Mouse (Mus musculus) gastrocnemius, adult 18-20 months (tissue): ENCODE measurements around the gene Ambp. TPM values are rescaled to one million over a fixed set of nuclear protein-coding genes. Genes with fewer than 3 reads are reported as not detected.

Experiments
- DNase-seq: peaks from one replicate; pipeline ENCODE4 v3.0.0; 2021; ENCODE audit warnings: low spot score
- long read RNA-seq, 2 experiments: library from polyadenylated mRNA; stranded (forward); transcript quantifications; one replicate each; pipeline ENCODE4 v2.0.0; 2021
- total RNA-seq, 2 experiments: library from RNA; stranded (reverse); gene quantifications; 2 replicates each; pipeline ENCODE4 v1.2.3; 2021

Ambp gene
- total RNA-seq = 1 to 10 TPM in 1 of 2 experiments, not detected in 1; 1.1 TPM
- long read RNA-seq, experiment 1 = 0 reads
- long read RNA-seq, experiment 2 = 0 reads

DNA sequence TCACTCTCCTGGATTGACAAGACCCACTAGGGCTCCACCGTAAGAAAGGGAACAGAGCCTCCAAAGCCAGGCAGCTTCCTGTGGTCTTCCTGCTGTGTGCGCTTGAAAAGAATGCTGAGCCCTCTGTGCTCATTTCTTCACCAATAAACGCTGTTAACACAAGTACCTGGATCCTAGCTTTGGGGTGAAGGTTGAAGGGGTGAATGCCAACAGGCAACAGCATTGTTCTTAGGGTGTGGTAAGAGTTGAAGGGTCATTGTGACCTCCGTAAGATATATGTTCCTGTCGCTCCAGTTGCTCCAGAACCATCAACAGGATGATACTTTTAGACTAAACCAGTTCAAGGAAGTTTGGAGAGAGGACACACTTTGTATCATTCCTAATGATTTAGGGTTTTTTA, at the start of gene Ambp:
Gene Ambp (minus strand): TSS at position 101 of the 400 bp plus-strand sequence.
- no peak for DNase-seq

DNA sequence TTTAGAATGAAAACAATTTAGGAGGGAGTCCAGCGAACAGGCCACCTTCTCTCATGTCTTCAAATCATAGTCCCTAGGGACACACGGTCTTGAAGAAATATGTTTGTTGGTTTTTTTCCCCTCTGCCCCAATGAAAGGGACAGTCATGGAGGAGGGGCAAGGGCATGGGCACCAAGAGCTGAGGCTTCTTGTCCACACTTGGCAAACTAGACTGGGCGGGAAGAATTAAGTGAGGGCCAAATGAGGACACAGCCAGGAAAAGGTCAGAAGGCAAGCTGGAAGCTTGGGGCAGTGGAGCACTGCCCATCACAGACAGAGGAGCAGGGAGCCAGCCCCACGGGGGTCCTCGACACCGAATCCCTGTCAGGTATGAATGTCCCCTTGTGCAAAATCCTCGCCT, 49.3 kb upstream of the Ambp start:
- DNase-seq = no peak

DNA sequence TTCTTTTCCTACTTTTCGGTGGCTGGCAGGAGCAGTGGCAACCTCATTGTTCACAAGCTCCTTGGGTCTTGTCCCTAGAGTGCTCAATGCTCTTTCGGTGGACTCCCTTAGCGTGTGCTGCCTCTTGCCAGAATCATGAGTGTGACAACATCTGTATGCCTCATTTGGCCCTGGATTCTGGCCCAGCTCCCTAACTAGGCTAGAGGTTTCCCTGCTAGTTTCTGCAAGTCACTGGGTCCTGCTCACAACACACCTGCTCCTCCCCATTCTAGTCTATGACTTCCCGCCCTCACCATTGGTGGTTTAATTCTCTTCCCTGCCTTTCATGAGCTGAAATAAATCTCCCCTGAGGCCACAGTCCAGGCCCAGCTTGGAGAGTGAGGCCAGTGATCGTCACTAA, 44.8 kb upstream of the Ambp start:
- DNase-seq = no peak

DNA sequence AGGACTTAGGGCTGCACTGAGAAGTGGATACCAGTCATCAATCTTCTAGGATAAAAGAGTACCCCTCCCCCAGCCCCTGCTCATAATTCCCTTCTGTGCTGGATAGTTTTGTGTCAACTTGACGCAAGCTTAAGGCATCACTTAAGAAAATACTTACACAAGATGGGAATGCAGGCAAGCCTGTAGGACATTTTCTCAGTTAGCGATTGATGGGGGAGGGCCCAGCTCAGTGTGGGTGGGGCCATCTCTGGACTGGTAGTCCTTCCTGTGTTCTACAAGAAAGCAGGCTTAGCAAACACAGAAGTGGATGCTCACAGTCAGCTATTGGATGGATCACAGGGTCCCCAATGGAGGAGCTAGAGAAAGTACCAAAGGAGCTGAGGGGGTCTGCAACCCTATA, 39.8 kb upstream of the Ambp start:
- DNase-seq = no peak

DNA sequence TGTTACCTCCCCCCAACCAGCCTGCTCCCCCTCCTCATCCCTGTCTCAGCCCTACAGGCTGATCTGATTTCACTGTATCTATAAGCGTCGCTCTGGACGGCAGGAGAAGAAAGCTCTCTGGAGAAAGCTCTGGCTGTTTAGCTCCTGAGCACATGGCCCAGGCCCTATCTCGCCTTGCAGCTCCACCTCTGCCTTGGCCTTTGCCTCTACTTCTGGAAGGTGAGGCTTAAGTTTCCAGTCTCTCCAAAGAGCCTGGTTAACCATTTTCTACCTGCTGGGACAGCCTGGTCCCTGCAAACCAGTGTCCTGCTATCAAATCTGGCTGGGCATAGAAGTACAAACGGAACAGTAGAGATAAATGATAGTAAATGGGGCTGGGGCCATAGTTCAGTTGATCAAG, 37.0 kb upstream of the Ambp start:
- DNase-seq = no peak

DNA sequence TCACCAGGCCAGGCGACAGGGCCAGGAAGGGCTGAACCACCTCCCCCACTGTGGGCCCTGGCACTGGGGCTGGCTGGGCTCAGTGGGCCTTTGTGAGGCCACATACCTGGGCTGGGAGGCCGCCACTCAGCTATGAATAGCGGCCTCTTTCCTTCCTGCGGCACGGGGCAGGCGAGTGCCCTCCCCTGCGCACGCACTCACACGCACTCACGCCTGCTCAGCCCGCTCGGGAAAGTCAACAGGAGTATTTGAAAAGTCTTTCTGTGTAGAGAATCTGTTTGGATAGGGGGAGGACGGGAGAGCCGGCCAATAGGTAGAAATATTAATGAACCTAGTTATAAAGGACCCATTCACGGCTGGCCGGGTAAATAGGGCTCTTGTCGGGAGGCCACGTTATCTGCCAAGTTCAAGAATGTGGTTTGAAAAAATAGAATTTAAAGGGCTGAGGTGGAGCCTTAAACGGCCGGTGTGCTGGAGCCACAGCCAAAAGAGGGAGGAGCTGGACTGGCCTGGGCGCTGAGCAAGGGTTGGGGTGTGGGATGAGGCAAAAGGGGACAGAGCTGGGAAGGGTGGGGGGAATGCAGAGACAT, 31.8 kb upstream of the Ambp start:
- DNase-seq = no peak

DNA sequence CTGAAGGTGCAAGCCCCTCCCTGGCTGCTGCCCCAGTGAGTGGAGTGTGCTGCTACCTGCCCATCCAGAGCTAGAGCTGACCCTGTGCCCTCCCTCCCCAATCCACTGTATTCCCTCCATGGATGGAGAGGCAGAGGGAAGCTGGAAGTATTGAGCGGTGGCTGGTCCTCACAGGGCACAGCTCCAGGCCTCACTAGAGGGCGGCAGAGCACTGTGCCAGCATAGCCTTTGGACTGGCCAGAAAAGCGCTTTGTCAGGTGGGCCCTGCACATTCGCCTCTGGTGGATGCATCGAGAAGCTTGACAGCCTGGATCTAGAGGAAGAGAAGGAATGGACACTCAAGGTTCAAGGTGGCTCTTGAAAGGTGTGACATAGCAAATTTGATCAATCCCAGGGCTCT, 27.0 kb upstream of the Ambp start:
- peak; percentile 16 for DNase-seq

DNA sequence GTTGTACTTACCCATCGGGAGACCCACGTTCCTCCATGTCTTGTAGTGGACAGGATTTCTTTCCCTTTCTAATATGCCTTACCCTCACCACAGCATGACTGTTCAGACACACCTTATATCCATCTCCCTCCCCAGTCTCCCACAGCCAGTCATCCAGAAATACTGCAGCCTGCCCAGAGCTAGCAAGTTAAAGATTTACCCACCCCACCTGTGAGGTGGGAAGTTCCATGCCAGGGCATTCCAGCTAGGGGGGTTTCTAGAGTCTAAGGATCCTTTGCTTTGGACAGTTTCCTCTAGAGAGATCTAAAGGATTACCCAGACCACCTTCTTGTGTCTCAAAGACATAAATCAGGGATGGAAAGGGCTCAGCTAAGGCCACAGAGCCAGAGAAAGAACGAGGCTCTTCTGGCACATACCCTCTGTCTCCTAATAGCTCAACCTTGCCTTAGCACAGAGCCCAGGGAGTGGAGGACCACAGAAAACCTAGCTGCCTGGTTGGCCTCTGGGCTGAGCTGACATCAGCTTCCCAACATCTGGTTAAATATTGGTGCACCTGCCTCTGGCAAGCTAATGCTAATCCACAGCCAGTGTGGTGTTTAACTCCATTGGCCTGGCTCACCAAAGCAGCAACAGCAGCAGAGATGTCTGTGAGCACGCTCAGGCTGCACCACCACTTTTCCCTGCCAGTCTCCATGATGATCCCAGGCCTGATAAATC, 17.5 kb upstream of the Ambp start, which contains the start of gene Kif12:
Gene Kif12 (minus strand): TSS at position 163 of the 717 bp plus-strand sequence.
- no peak for DNase-seq

DNA sequence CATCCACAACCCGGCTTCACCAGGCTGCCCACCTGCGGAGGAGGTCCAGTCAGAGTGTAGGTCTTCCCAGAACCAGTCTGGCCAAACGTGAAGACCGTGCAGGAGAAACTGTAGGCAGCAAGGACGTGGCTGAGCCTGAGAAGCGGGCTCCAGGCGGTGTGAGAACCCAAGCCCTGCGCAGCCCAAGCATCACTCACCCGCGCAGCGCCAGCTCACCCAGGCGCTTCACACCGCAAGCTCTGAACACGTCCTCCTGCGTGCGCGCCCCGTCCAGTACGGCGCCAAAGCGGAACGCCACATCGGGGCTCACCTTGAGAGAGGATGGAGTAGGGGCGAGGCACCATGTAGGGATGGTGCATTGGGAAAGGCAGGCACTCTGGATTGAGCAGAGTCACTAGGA, 16.5 kb upstream of the Ambp start:
- no peak for DNase-seq

DNA sequence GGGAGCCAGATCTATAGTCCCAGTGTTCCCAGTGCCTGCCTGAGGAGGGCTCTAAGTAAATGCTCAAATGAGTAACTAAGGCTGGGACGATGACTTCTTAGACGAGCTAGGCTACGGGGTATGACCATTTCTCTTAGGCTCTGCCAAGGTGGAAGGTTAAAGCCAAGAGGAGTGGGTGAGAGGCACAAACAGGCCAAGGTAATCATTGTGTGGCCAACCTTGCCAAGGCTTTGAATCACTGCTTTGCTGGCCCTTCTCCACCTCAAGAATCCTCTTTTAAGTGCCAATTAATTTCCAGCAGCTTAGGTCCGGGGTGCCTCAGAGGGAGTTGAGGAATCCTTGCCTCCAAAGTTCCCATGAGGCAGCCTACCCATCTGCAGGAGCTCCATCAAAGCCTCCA, 15.5 kb upstream of the Ambp start:
- no peak for DNase-seq

DNA sequence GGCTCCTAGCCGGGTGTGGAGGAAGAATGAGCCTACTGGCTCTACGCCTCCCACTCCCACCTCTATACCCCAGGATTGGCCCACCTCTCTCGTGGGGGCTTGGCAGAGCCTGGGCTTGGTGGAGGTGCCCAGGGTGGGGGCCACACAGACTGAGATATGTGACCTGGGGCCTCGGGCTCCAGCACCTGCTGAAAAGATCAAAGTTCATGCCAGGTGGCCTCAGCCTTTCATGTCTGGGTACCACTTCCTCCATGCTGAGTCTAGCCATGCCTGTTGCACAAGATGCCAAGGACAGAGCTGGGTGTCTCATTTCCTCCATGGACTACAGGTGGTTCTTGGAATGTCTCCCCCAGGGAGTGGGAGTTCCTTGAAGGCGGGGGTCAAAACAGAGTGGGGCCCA, 11.7 kb upstream of the Ambp start:
- DNase-seq = no peak

DNA sequence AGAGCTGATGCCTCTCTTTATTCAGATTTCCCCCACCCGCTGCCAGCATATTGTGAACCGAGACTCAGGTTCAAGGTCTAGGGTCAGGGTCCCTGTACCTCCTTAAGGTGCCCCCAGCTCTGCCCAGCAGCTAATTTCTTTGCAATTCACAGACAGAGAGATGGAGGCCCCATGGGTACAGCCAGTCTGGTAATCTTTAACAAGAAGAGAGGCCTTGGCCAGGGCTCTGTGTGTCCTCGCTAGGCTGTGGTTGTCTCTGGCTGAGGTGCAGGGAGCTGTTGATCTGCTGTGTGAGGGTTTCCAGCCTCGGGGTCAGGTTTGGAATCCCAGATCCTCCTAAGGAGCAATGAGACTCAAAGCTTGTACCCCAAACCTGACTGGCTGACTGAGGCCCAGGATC, 11.0 kb upstream of the Ambp start:
- DNase-seq = no peak

DNA sequence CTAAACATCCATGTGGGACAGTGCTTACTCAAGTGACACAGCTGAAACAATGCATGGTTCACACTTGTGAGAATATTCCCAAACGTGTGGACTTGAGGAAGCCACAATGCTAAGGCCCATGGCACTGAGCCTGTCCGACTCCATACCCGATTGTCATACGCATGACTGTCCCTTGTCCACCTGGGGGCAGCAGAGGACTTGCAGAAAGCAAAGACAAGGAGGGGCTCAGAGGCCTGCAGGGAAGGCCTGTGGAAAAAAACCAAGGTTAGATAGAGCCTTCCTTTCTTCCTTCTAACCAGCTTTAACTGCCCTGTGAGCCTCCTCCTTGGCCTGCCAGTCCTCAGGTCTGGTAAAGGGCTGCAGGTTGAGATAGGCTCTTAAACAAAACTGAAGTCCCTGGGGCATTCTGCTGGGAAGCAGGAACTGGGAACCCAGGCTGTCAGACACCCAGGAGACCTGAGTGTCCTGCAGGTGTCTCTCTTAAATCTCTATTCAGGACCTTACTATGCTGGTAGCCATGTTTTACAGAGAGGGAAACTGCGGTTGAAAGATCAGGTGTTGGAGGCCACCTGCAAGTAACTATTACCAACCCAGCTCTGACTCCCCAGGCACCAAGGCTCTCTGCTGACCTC, 4.5 kb upstream of the Ambp start:
- peak; percentile 78 for DNase-seq

DNA sequence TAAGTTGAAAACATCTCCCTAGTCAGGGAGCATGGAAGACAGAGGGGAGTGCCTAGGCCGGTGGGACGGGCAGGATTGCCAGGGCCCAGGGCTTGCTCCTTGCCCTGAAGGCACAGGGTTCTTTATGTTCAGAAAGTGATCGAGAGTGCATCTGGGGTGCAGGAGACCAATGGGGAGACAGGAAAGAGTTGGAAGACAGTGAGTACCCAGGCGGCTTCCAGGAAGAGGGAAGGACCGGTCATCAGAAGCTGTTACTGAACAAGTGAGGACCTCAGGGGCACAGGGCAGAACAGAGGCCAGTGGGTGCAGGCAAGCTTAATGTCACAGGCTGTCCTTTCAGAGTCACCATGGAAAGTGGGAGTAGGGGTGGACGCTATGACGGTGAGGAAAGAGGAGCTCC, 3.6 kb upstream of the Ambp start:
- DNase-seq = no peak

DNA sequence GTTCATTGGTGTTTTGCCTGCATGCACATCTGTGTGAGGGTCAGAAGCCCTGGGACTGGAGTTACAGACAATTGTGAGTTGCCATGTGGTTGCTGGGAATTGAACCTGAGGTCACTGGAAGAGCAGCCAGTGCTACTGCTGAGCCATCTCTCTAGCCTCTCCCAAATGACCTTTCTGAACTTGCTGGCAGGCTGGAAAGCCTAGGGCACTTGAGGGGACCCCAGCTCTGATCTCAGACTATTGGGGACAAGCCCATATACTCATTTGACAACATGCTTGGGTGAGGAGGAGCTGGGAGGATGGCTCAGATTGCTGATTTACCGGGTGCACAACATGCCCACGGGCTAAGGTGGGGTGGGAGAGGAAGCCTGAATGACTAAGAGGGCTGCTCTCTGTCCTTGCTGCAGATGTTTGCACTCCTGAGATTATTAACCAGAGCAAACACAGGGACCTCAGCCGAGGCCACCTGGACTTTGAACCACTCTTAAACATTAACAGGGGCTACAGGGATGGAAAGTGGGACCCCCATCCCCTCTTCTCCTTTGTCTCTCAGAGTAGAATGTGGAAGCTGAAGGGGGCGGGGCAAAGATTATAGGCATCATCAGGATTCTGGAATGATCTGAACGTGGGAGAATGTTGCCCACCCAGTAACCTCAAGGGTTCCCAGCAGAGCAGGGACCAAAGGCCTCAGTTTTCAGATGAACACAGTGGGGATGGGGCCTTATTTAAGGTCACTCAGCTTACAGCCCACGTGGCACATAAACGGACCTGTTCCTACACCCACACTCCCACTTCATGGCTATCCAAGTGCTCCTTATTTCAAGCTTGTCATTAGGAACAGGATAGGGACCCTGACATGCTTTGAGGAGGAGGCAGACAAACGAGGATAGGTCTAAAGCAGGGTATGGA, 2.4 kb upstream of the Ambp start:
- no peak for DNase-seq

DNA sequence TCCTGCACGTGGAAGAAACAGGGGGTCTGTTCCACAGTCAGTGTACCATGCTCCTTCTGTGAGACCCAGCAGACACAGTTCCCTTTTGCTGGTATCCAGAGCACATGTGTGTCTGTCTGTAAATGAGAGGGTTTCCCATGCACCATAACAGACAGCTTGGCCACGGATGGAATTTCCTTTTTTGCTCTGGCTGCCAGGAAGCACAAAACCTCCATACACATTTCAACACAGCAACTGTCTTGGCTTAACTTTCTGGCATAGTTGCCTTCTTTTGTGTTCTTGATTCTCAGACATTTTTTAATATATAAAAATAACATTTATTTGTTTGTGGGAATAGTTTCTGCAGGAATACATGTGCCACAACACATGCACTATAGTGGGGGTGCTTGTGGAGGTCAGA, 997 bp upstream of the Ambp start:
- DNase-seq = no peak

DNA sequence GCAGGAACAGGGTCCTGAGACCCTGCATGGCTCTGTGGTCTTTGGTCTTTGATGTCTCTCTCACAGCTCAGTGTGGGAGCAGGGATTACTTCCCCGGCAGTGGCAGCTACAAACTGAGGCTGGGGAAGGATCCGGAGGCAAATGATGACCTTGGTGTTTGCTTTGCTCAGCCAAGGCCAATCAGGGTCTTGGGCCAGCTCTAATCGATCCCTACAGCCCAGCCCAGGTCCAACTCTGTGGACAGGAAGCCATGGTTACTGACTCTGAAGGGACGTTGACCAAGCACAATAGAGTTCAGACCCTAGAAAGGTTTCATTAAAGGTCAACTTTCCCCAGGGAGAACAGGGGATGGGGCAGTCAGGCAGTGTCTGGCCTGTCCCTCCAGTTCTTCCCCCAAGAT, 571 bp downstream of the Ambp start:
- no peak for DNase-seq

DNA sequence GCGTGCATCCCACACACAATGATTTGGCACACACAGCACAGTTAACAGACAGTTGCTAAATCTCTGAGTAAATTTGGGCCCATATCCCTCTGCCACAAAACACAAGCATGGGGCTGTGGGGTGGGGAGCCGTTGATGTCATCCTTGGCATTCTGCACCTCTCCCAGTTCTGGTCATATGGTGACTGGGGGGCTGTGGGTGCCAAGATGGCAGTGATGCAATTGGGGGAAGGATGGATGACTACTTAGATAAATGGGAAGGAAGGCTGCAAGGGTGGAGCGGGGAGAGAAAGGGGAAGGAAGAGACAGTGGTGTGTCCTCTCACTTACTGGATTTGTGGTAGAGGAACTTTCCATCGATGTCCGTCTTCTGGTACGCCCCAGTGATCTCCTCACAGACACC, 3.5 kb downstream of the Ambp start:
- no peak for DNase-seq

DNA sequence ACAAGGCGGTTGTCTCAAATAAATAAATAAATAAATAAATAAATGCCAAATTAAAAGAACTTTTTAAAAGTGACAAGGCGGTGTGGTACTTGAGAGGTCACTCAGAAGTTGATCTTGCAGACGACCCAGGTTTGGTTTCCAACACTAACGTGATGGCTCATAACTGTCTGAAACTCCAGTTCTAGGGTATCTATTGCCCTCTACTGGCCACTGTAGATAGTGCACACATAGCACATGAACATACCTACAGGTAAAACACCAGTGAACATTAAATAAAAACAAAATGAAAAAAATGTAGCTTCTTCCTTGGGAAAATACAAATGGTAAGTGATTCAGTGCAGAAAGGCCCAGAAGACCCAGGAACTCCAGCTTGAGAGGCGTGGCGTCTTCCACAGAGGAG, 7.3 kb downstream of the Ambp start:
- no peak for DNase-seq

DNA sequence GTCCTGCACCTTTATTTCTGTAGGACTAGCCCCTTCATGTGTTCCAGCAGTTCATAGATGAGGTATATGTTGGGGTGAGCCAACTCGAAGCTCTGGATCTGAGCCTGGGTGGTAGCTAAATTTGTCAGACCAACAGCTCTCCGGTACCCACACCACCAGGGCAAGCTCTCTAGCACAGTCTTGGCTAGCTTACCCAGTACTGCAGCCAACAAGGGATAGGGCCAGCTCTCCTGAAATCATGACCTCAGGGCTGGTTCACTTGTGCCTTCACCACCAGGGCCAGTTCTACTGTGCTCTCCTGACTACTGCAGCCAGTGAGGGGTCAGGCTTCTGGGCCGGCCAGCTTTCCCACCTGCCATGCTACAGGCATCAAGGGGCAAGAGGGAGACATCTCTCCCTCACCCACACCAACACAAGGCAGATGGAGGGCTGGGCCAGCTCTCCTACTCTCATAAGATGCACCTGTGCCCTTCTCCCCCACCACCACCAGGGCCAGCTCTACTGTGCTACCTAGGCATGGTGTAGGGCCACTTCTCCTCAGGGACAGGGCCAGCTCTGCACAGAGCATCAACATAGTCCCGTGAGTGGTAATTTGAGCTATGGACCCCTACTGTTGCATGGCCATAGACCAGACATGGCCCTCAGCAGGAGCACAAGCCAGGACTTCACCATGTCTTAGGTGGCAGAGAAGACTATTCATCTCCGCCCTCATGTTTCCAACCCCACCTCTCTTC, 24.5 kb downstream of the Ambp start:
- DNase-seq = peak; percentile 58

DNA sequence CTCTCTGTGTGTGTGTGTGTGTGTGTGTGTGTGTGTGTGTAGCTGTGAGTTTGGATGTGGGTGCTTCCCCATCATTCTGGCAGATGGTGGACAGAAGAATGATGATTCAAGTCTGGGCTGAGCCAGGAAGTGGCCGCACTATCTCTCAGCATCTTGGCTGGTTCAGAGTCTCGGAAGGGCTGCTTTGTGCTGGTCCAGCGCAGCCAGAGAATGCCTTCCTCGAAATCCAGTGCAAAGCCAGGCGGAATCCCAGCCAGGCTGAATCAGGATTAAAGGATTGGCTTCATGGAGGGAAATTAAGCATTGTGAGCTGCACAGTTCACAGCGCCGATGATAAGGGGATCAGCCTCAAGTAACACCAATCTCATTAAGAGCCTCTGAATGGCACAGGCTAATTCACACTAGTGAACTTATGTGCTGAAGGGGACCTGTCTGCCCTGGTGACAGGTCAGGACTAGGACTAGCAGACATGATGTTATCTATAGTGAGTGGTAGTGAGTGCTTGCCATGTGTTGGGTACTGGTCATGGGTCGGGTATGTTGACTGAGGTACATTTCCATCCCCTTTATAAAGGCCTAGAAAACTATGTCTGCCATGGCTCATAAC, 29.6 kb downstream of the Ambp start:
- DNase-seq = no peak
